Mouse (Mus musculus) ES-Bruce4 (cell line): Measurements from ENCODE around the gene Herpud1.

ENCODE experiments used
- CTCF ChIP-seq: IDR thresholded peaks from one replicate; pipeline ENCODE4 v1.8.1; 2011; ENCODE audit warnings: low read depth, low read length
- EP300 ChIP-seq: IDR thresholded peaks from 2 replicates; pipeline ENCODE4 v1.6.1; 2011; ENCODE audit warnings: low read depth, low read length; ENCODE audit not compliant: insufficient read depth

- no peak for TF ChIP-seq EP300
- TF ChIP-seq CTCF, result peak; percentile 48
Measured at GRCm38 (mm10) chr8:94392147-94392546, 5.9 kb downstream of the Herpud1 start.
